Mouse (Mus musculus) bone marrow, adult 2 months (tissue): ENCODE results near the gene Dusp14. TPM values are rescaled to one million over a fixed set of nuclear protein-coding genes. Genes with fewer than 3 reads are reported as not detected.

Experiments used
- H3K27ac ChIP-seq: fragments of 200-500 bp; 2 replicates; pipeline ENCODE4 v1.5.1; 2012; ENCODE audit warnings: low read depth, mild to moderate bottlenecking, control low read depth, inconsistent platforms, low read length; ENCODE audit not compliant: control insufficient read depth, poor library complexity, insufficient read depth
- H3K4me1 ChIP-seq: fragments of 200-500 bp; 2 replicates; pipeline ENCODE4 v1.6.1; 2011; ENCODE audit warnings: low read length; ENCODE audit not compliant: control insufficient read depth, insufficient read depth
- H3K4me3 ChIP-seq: fragments of 200-500 bp; replicated peaks from 2 replicates; pipeline ENCODE3; 2011; ENCODE audit warnings: mild to moderate bottlenecking, low read depth, low read length, control low read depth; ENCODE audit not compliant: control insufficient read depth
- CTCF ChIP-seq: fragments of 200-500 bp; IDR thresholded peaks from 2 replicates; pipeline ENCODE4 v1.5.1; 2011; ENCODE audit warnings: low read length, control low read depth; ENCODE audit not compliant: control insufficient read depth, insufficient read depth
- POLR2A ChIP-seq: fragments of 200-500 bp; IDR thresholded peaks from 2 replicates; pipeline ENCODE4 v1.6.1; 2011; ENCODE audit warnings: low read depth, mild to moderate bottlenecking, control low read depth, low read length, borderline replicate concordance; ENCODE audit not compliant: control insufficient read depth
- WGBS: fragments of 180-500 bp; shearing (Covaris S2); methylation state at CpG from one replicate; pipeline ENCODE4 v1.1.7; 2018; 5-methylcytosine and 5-hydroxymethylcytosine counted together
- polyA plus RNA-seq: library from polyadenylated mRNA; stranded (reverse); fragments of >200 nt; gene quantifications from 2 replicates; pipeline ENCODE4 v1.2.4, GENCODE M21; 2011; ENCODE audit warnings: low replicate concordance; ENCODE audit not compliant: missing spikeins, insufficient read depth, insufficient read length

The Dusp14 gene
- polyA plus RNA-seq, 1 experiment: 3.1 TPM

- Histone ChIP-seq H3K4me1 (no peaks in the 10 kb centered on the region), H3K4me3 (no peak overlapping the region), H3K27ac (no peak overlapping the region)
- TF ChIP-seq POLR2A (no peak), CTCF (no peak)
- WGBS: 73% methylated on average over 6 of the region's 6 CpGs
Observed at GRCm38 (mm10) chr11:84016147-84016809, 52.8 kb downstream of the Dusp14 start.

- WGBS: 77% methylated on average over 7 of the region's 7 CpGs
- H3K4me1 ChIP-seq: no peaks in the 10 kb centered on the region
- H3K4me3 ChIP-seq: no peak overlapping the region
- H3K27ac ChIP-seq: no peak overlapping the region
- TF ChIP-seq POLR2A (no peak), CTCF (no peak)
Observed at GRCm38 (mm10) chr11:84013105-84013504, 56.0 kb downstream of the Dusp14 start.

GRCm38 (mm10) chr11:84011576-84011975 lies 57.5 kb downstream of the Dusp14 start:
- Histone ChIP-seq H3K27ac (no peak overlapping the region), H3K4me3 (no peak overlapping the region), H3K4me1 (no peaks in the 10 kb centered on the region)
- TF ChIP-seq POLR2A (no peak), CTCF (no peak)
- WGBS: 89% methylated on average over 2 of the region's 2 CpGs

GRCm38 (mm10) chr11:84011050-84011449 lies 58.0 kb downstream of the Dusp14 start:
- no peak for TF ChIP-seq CTCF
- TF ChIP-seq POLR2A: no peak
- H3K27ac ChIP-seq: no peak overlapping the region
- no peak overlapping the region for H3K4me3 ChIP-seq
- no peaks in the 10 kb centered on the region for H3K4me1 ChIP-seq
- 91% methylated on average over 12 of the region's 12 CpGs for WGBS

GRCm38 (mm10) chr11:84010411-84010810 lies 58.6 kb downstream of the Dusp14 start:
- Histone ChIP-seq H3K27ac (no peak overlapping the region), H3K4me1 (no peaks in the 10 kb centered on the region), H3K4me3 (no peak overlapping the region)
- 88% methylated on average over 9 of the region's 9 CpGs for WGBS
- TF ChIP-seq POLR2A (no peak), CTCF (no peak)

- no peak overlapping the region for H3K4me3 ChIP-seq
- no peak overlapping the region for H3K27ac ChIP-seq
- WGBS: 84% methylated on average over 9 of the region's 9 CpGs
- TF ChIP-seq POLR2A: no peak
- no peak for TF ChIP-seq CTCF
- H3K4me1 ChIP-seq: no peaks in the 10 kb centered on the region
Observed at GRCm38 (mm10) chr11:84009001-84009400, 60.1 kb downstream of the Dusp14 start.

- no peak for TF ChIP-seq CTCF
- no peak for TF ChIP-seq POLR2A
- Histone ChIP-seq H3K27ac (no peak overlapping the region), H3K4me1 (no peaks in the 10 kb centered on the region), H3K4me3 (no peak overlapping the region)
- 94% methylated on average over 6 of the region's 6 CpGs for WGBS
Observed at GRCm38 (mm10) chr11:84003986-84004385, 65.1 kb downstream of the Dusp14 start.

GRCm38 (mm10) chr11:84001257-84001656 lies 67.8 kb downstream of the Dusp14 start:
- no peak for TF ChIP-seq CTCF
- 86% methylated on average over 3 of the region's 3 CpGs for WGBS
- Histone ChIP-seq H3K4me1 (no peaks in the 10 kb centered on the region), H3K27ac (no peak overlapping the region), H3K4me3 (no peak overlapping the region)

- Histone ChIP-seq H3K4me3 (no peak overlapping the region), H3K27ac (no peak overlapping the region), H3K4me1 (no peaks in the 10 kb centered on the region)
- TF ChIP-seq CTCF: no peak
- TF ChIP-seq POLR2A: no peak
- WGBS: 85% methylated on average over 4 of the region's 4 CpGs
Observed at GRCm38 (mm10) chr11:83999411-83999915, 69.6 kb downstream of the Dusp14 start.
